Mouse (Mus musculus) spleen, adult 12 weeks (tissue): ENCODE measurements around the gene Defa23.
"Not testable (repeated sequence)": the region's sequence is repeated elsewhere in the genome, so short reads cannot be mapped to it uniquely, and the experiment has no call there.

Experiments
- DNase-seq: peaks from one replicate; pipeline ENCODE4 v3.0.0; 2022; ENCODE audit warnings: low spot score

The Defa23 gene

GRCm38 (mm10) chr8:21054747-21055146, at the start of gene Defa23:
Defa23 (plus strand) TSS chr8:21055047.
- DNase-seq = not testable (repeated sequence)

DNA sequence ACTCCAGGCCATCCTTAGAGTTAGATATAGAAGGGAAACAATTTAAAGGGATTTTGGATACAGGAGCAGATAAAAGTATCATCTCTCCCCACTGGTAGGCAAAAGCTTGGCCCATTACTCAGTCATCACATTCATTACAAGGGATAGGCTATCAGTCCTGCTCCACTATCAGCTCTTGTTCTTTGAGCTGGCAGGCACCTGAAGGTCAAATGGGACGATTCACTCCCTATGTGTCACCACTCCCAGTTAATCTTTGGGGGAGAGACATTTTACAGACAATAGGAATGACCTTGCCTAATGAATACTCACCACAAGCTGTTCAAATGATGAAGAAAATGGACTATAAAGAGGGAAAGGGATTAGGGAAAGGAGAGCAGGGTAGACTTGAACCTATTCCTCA, 48.0 kb upstream of the Defa23 start:
- DNase-seq = no peak

DNA sequence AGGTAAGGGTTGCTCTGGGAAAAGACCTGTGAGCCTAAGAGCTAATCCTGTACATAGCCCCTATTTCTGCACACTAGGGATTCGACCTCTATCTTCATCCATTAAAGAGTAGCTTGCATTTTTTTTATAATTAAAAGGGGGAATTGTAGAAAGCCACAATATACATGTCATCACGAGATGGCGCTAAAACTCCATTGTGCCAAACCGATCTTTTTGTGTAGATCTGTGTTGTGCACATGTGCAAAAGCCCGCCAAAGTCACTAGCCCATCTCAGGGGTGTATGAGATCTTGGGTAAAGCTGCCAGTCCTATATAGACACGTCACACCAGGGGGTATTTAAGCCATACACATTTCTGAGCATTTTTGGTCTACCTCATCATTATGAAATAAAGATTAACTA, 46.3 kb upstream of the Defa23 start:
- not testable (repeated sequence) for DNase-seq

GRCm38 (mm10) chr8:21010548-21010947, 44.3 kb upstream of the Defa23 start:
- not testable (repeated sequence) for DNase-seq

GRCm38 (mm10) chr8:21025245-21025644, 29.6 kb upstream of the Defa23 start, which contains the start of gene Defa21:
Defa21 (plus strand) TSS chr8:21025545.
- DNase-seq = not testable (repeated sequence)

- DNase-seq = not testable (repeated sequence)
Measured at GRCm38 (mm10) chr8:21064738-21065137, 9.9 kb downstream of the Defa23 start, which contains the start of gene Defa35. Defa35 (plus strand) TSS chr8:21065038.

- not testable (repeated sequence) for DNase-seq
Measured at GRCm38 (mm10) chr8:21084142-21084541, 29.3 kb downstream of the Defa23 start, which contains the start of gene Defa25. Defa25 (plus strand) TSS chr8:21084442.

- DNase-seq = no peak
Measured at GRCm38 (mm10) chr8:21093106-21093505, 38.3 kb downstream of the Defa23 start.

GRCm38 (mm10) chr8:21095950-21096349, 41.1 kb downstream of the Defa23 start, which contains the start of gene Gm14851:
Gm14851 (minus strand) TSS chr8:21096050.
- not testable (repeated sequence) for DNase-seq
